Mouse (Mus musculus) embryonic facial prominence, embryonic 10.5 days (tissue): ENCODE measurements around the gene Akap5. TPM values are rescaled to one million over a fixed set of nuclear protein-coding genes. Genes with fewer than 3 reads are reported as not detected.

Source experiments
- DNase-seq: peaks from one replicate; pipeline ENCODE4 v3.0.0-alpha.2; 2017; ENCODE audit warnings: low spot score
- H3K27ac ChIP-seq: fragments of 300-500 bp; sonication (generic); replicated peaks from 2 replicates; pipeline ENCODE4 v1.5.1; 2016; ENCODE audit warnings: mild to moderate bottlenecking
- H3K27me3 ChIP-seq: fragments of 300-500 bp; sonication (generic); replicated peaks from 2 replicates; pipeline ENCODE4 v1.6.1; 2016; ENCODE audit warnings: low read depth, mild to moderate bottlenecking; ENCODE audit not compliant: poor library complexity, severe bottlenecking
- H3K36me3 ChIP-seq: fragments of 300-500 bp; sonication (generic); replicated peaks from 2 replicates; pipeline ENCODE4 v1.6.1; 2016; ENCODE audit warnings: mild to moderate bottlenecking, moderate library complexity
- H3K4me1 ChIP-seq: fragments of 300-500 bp; sonication (generic); 2 replicates; pipeline ENCODE4 v1.6.1; 2016
- H3K4me3 ChIP-seq: fragments of 300-500 bp; sonication (generic); 2 replicates; pipeline ENCODE4 v1.5.1; 2016; ENCODE audit warnings: mild to moderate bottlenecking, moderate library complexity
- H3K9me3 ChIP-seq: fragments of 300-500 bp; sonication (generic); 2 replicates; pipeline ENCODE4 v1.6.1; 2016; ENCODE audit warnings: mild to moderate bottlenecking
- WGBS: fragments of 180-500 bp; shearing (Covaris S2); methylation state at CpG from one replicate; pipeline ENCODE4 v1.1.7; 2016; 5-methylcytosine and 5-hydroxymethylcytosine counted together
- polyA plus RNA-seq: library from polyadenylated mRNA; unstranded; fragments of >200 nt; fragmentation: Nextera tagmentation; extraction: Ambion mirVana; gene quantifications from 2 replicates; pipeline ENCODE4 v1.2.1, GENCODE M21; 2016

The Akap5 gene
- polyA plus RNA-seq = 2.3 and 2.7 TPM in 2 replicates

DNA sequence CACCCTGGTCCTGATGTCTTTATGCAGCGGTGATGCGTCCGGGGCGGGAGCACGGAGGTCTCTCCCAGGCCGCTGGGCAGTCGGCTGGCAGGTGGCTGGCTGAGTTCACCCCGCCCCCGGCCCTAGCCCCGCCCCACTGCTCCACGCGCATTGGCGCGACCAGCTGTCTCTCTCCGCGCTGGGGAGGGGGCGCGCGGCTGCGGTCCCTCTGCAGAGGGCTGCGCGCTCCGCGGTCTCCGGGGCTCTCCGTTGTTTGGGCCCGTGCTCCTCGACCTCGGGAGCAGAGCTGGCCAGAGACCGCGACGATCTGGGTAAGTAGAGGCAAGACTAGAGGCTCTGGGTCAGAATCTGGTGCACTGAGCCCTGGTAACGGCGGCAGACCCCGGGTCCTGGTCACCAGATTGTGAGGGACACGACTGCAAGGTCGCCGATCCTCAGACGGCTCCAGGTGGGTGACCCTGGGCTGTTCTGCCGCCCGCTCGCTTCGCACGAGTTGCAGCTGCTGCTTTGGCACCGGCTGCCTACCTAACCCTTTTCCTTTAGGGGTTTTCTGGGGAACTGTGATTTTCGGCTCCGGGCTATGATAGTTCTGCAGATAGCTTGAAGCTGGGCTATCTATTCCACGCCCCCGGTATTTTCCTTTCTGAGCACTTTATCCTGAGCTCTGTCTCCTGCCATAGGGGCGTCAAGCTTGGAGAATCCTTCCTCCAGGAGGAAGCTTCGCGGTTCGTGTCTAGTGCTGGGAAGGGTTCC is at the start of gene Akap5:
Gene Akap5, plus strand, starts transcription at position 213 of the 753 bp plus-strand sequence.
- peak; percentile 92 for DNase-seq
- 2% methylated on average over 53 of the region's 53 CpGs for WGBS

DNA sequence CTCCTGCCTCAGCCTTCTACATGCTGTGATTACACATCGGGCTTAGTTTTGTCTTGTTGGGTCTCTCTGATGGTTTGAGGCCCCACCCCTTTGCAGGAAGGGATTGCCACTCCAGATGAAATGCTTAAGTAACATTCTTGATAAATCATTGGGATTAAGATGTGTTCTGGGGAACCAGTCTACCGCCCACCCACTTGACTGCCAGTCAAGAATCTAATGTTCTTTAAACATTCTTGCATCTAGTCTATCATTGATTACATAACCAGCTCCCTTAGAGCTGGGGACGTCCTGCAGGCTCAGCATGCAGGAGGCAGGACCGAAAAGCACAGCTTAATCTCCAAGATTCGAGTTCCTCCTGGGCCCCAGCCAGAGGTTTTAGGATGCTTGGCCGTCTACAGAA is 46.5 kb upstream of the Akap5 start:
- Histone ChIP-seq H3K9me3 (no peaks in the 10 kb centered on the region), H3K27ac (no peak overlapping the region), H3K36me3 (peaks cover 86% of the 10 kb centered on the region), H3K4me3 (no peak overlapping the region), H3K4me1 (no peaks in the 10 kb centered on the region), H3K27me3 (no peaks in the 10 kb centered on the region)
- DNase-seq = no peak
- 85% methylated on average over 6 of the region's 6 CpGs for WGBS

More for the DNA sequence above, at the start of gene Akap5:
- H3K4me3 ChIP-seq = peak within 1 kb of the TSS; percentile 73
- peaks cover 12% of the 10 kb centered on the region for H3K4me1 ChIP-seq
- peaks cover 26% of the 10 kb centered on the region for H3K36me3 ChIP-seq
- peak within 1 kb of the TSS; percentile 78 for H3K27ac ChIP-seq
- peaks cover 17% of the 10 kb centered on the region for H3K27me3 ChIP-seq
- no peaks in the 10 kb centered on the region for H3K9me3 ChIP-seq

DNA sequence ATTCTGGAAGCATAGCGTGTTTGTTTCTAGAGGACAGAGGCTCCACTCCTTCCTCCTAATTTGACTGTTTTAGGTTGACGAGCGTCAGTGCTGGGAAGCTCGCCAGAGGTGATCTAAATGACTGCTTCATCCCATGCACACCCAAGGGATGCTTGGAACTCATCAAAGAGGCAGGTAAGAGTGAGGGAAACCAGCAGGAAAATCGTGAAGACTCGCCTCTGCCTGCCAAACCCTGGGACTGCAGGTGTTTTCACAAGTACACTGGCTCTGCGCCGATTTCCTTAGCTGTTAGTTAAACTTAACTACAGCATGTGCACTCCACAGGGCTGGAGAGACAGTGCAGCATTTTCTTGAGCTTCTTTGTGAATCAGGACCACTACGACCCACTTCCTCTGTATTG is 44.1 kb upstream of the Akap5 start:
- WGBS = 91% methylated on average over 9 of the region's 9 CpGs
- peaks cover 92% of the 10 kb centered on the region for H3K36me3 ChIP-seq
- no peaks in the 10 kb centered on the region for H3K27me3 ChIP-seq

DNA sequence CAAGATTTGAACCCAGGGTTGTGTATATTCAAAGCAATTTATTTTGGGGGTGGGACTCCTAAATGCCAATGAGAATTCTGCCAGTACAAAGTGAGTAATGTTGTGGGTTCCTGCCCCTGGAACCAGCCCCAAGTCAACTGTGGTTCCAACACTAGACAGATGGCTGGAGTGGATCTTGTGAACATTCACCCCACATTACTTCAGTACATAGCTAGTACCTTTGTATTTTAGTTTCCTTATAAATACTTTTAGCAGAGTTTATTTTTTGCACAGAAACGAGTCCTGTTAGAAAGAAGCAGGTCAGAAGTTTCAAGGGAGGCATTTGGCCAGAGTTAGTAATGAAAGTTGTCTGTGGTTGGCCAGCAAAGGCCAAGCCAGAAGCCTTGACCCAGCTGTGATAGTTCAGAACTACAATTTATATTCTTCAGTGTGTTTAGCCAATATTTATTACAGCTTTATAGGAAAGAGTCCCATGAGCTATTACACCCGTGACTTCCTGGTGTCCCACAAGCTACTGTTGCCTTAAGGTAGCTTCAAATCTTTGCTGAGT is 43.5 kb upstream of the Akap5 start:
- H3K4me3 ChIP-seq = no peak overlapping the region
- H3K9me3 ChIP-seq = no peaks in the 10 kb centered on the region
- peaks cover 91% of the 10 kb centered on the region for H3K36me3 ChIP-seq
- WGBS = 86% methylated on average over 2 of the region's 2 CpGs
- H3K4me1 ChIP-seq = no peaks in the 10 kb centered on the region
- no peak for DNase-seq
- H3K27me3 ChIP-seq = no peaks in the 10 kb centered on the region
- H3K27ac ChIP-seq = no peak overlapping the region

More for the DNA sequence above, 44.1 kb upstream of the Akap5 start:
- Histone ChIP-seq H3K4me1 (no peaks in the 10 kb centered on the region), H3K27ac (no peak overlapping the region), H3K9me3 (no peaks in the 10 kb centered on the region), H3K4me3 (no peak overlapping the region)
- no peak for DNase-seq

DNA sequence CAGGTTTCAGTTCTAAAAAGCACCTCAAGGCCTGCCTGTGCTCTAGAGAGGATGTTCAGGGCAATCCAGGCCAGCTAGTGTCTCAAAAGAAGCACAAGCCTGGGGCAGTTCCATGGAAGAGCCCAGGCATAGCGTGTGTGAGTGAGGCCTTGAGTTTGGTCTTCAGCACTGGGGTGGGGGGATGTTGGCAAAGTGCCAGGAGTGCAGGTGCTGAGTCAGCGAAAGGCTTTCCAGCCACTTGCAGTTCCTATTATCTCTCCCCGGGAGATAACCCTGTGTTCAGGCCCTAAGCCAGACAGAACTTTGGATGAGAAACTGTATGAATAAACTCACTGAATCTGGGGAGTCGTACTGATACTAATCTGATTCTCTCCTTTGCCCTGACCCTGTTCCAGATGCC is 42.6 kb upstream of the Akap5 start:
- 88% methylated on average over 4 of the region's 4 CpGs for WGBS
- Histone ChIP-seq H3K4me3 (no peak overlapping the region), H3K9me3 (no peaks in the 10 kb centered on the region), H3K27me3 (no peaks in the 10 kb centered on the region), H3K36me3 (peaks cover 89% of the 10 kb centered on the region), H3K4me1 (no peaks in the 10 kb centered on the region), H3K27ac (no peak overlapping the region; the same call in 1 of the 2 replicates)
- DNase-seq = no peak

DNA sequence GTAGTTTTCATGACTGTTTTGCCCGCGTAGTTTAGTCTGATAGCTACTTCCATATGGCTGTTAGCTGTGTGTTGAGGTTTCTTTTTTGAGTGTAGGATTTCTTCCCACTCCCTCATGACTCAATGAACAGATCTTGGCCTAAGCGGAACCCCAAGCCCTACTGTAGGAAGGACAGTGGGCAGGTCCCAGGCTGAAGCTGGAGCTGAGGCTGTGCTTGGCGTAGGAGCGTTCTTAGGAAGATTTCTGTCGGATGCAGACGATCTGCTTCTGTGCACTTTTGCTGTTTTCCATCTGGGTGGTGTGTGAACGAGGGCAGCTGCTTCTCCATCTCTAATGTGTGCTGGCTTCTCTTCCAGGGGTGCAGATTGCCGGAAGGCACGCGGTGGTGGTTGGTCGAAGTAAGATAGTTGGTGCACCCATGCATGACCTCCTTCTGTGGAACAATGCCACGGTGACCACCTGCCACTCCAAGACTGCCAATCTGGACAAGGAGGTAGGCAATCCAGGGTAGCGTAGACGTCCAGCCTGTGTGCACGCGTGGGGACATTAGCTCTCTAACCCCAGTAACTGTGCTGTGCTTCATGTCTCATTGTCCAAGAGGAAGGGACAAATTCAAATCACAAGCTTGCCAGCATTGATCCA is 42.0 kb upstream of the Akap5 start:
- H3K27ac ChIP-seq = no peak overlapping the region
- H3K4me3 ChIP-seq = no peak overlapping the region
- 94% methylated on average over 17 of the region's 17 CpGs for WGBS
- no peak for DNase-seq
- no peaks in the 10 kb centered on the region for H3K27me3 ChIP-seq
- no peaks in the 10 kb centered on the region for H3K9me3 ChIP-seq
- no peaks in the 10 kb centered on the region for H3K4me1 ChIP-seq
- H3K36me3 ChIP-seq = peaks cover 89% of the 10 kb centered on the region

DNA sequence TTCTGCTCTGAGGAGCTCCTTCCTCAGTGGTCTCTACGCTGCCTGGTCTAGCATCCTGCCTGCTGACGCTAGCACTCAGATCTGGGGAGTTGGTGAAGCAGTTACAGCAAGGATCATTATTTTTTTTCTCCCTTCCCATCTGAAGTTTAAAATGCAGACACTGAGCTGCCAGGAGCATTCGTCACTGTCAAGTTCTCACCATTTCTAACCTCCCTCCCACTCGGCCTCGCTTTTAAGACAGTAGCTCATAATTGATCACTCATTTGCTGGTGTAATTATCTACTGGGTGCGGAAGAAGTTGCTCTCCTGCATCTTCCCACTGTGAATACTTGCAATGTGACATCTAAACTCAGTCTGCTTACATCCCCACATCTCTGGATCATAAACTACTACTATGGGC is 39.3 kb upstream of the Akap5 start:
- H3K36me3 ChIP-seq = peaks cover 87% of the 10 kb centered on the region
- H3K4me3 ChIP-seq = no peak overlapping the region
- no peak overlapping the region for H3K27ac ChIP-seq
- WGBS = 89% methylated on average over 6 of the region's 6 CpGs
- H3K9me3 ChIP-seq = no peaks in the 10 kb centered on the region
- no peak for DNase-seq
- no peaks in the 10 kb centered on the region for H3K4me1 ChIP-seq
- no peaks in the 10 kb centered on the region for H3K27me3 ChIP-seq

DNA sequence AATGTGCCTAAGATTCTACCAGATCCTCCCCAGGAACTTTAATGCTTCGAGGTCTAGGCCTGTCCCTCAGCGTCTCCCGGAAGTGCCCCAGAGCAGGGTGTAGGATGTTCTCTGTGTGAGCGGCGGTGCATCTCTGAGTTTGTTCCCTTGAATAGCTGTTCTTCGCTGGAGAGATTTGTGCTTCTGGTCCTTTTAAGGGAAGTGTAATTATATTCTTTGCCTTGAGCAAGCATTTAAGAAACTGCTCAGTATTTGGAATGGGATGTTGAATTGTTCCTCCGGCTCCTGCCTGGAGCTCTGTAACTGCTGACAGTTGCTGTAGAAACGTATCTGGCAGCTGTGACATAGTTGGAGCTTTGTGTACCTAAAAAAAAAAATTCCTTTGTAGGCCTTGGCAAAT is 36.7 kb upstream of the Akap5 start:
- DNase-seq = no peak
- peaks cover 87% of the 10 kb centered on the region for H3K36me3 ChIP-seq
- H3K9me3 ChIP-seq = no peaks in the 10 kb centered on the region
- no peaks in the 10 kb centered on the region for H3K27me3 ChIP-seq
- no peak overlapping the region for H3K27ac ChIP-seq
- no peaks in the 10 kb centered on the region for H3K4me1 ChIP-seq
- 86% methylated on average over 8 of the region's 8 CpGs for WGBS
- no peak overlapping the region for H3K4me3 ChIP-seq

DNA sequence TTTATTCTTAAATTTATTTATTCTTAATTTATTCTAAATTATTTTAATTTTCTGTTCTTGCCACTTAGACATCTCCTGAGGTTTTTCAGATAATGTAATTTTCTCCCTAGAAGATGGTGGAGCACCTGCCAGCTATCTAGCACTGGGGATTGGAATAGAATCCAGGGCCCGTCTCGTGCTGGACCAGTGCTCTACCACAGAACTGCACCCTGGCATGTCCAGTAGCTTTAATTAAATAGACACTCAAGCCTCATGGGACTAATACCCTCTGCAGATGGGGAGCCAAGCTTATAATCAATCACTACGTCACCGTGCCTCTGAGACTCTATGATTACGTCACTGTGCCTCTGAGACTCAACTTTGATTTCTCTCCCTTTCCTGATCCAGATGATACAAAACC is 36.2 kb upstream of the Akap5 start:
- Histone ChIP-seq H3K4me1 (no peaks in the 10 kb centered on the region), H3K9me3 (no peaks in the 10 kb centered on the region), H3K27ac (no peak overlapping the region), H3K4me3 (no peak overlapping the region), H3K36me3 (peaks cover 87% of the 10 kb centered on the region), H3K27me3 (no peaks in the 10 kb centered on the region)
- WGBS = 91% methylated on average over 5 of the region's 5 CpGs
- DNase-seq = no peak

DNA sequence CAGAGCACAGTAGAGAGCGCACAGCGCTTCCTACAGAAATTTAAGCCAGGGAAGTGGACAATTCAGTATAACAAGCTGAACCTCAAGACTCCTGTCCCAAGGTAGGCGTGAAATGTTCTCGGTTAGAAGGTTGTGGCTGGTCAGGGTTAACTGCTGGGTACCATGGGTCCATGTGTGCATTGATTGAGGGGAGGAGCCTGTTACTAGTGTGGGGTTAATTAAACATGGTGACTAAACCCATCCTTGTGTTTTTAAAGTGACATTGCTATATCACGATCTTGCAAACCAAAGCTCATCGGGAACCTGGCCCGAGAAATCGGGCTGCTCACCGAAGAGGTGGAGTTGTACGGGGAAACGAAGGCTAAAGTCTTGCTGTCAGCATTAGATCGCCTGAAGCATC is 35.3 kb upstream of the Akap5 start:
- no peak overlapping the region for H3K4me3 ChIP-seq
- peaks cover 87% of the 10 kb centered on the region for H3K36me3 ChIP-seq
- H3K4me1 ChIP-seq = no peaks in the 10 kb centered on the region
- no peak overlapping the region for H3K27ac ChIP-seq
- H3K9me3 ChIP-seq = no peaks in the 10 kb centered on the region
- WGBS = 97% methylated on average over 12 of the region's 12 CpGs
- no peak for DNase-seq
- H3K27me3 ChIP-seq = no peaks in the 10 kb centered on the region

DNA sequence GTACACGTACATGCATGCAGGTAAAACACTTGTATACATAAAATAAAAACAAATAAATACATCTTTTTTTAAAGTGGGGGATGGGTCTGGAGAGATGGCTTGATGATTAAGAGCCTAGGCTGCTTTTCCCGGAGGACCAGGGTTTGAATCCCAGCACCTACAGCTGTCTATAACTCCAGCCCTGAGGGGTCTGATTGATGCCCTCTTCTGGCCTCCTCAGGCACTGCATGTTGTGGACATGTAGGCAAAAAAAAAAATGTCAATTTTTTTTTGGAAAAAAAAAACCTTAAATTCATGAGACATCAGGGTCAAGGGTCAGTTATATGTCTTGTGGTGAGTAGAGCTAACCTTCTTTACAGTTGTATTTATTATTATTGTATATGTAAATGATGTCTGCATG is 34.4 kb upstream of the Akap5 start:
- Histone ChIP-seq H3K27me3 (no peaks in the 10 kb centered on the region), H3K27ac (no peak overlapping the region), H3K4me3 (no peak overlapping the region), H3K9me3 (no peaks in the 10 kb centered on the region), H3K36me3 (peaks cover 89% of the 10 kb centered on the region), H3K4me1 (no peaks in the 10 kb centered on the region)
- peak; percentile 21 for DNase-seq
- 91% methylated on average over 2 of the region's 2 CpGs for WGBS

DNA sequence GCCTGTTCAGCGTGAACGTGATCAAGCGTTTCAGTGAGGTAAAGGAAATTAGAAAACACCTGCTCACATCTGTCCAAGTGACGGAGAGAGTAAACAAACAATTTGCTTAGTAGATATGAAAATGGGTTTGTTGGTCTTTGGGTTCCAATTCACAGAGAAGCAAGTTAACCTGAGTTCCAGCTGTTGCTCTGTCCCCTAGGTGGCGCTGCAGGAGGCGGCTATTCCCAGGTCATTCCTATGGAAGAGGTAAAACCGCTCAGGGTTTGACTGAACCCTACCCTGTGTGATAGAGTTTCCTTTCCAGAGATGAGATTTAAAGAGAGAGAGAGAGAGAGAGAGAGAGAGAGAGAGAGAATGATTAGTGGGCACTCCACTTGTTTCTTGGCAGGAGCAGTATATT is 31.5 kb upstream of the Akap5 start:
- no peaks in the 10 kb centered on the region for H3K27me3 ChIP-seq
- H3K36me3 ChIP-seq = peaks cover 98% of the 10 kb centered on the region
- H3K27ac ChIP-seq = no peak overlapping the region
- H3K4me3 ChIP-seq = no peak overlapping the region
- H3K4me1 ChIP-seq = no peaks in the 10 kb centered on the region
- WGBS = 66% methylated on average over 7 of the region's 7 CpGs
- H3K9me3 ChIP-seq = no peaks in the 10 kb centered on the region
- peak; percentile 73 for DNase-seq

DNA sequence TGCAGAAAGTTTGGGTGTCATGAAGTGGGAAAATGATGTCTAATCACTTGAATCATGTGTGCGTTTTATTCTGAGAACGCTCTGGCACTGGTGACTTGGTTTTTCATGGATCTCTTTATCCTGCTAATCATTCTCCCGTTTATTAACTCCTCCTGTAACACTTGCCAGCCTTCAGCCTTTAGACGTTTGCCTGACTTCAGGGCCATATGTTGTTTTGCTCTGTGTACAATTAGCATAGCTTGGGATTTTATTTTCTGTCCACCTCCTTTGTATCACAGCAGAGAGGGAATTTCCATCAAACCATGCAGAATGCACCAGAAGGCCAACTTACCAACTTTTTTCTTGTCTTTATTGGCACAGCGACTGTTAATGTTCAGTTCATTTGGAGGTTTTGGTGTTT is 26.9 kb upstream of the Akap5 start:
- no peak for DNase-seq
- peaks cover 97% of the 10 kb centered on the region for H3K36me3 ChIP-seq
- no peaks in the 10 kb centered on the region for H3K9me3 ChIP-seq
- H3K4me3 ChIP-seq = no peak overlapping the region
- no peaks in the 10 kb centered on the region for H3K27me3 ChIP-seq
- WGBS = 90% methylated on average over 5 of the region's 5 CpGs
- no peaks in the 10 kb centered on the region for H3K4me1 ChIP-seq
- no peak overlapping the region for H3K27ac ChIP-seq
